8 mouse cellular contexts compared by ENCODE assay signal in genomic region chr11:106999151-106999948, GRCm38 (mm10). TPM values are rescaled to one million over a fixed set of nuclear protein-coding genes. Genes with fewer than 3 reads are reported as not detected.
DNase-seq lines count a peak whose midpoint lies in the region; ATAC-seq lines count a peak whose summit lies in the region.

Gene Kpna2 (minus strand): TSS chr11:106999541.

- DNase-seq in ZHBTc4 (ENCODE audit: low read depth, low spot score) = peak; percentile 98
- peak; percentile 74 to 82 for DNase-seq in gastrocnemius, adult 8-10 months (ENCODE audit: low spot score in 2 of 2)
- DNase-seq in hindlimb bud, embryonic 11.5 days (ENCODE audit: extremely low spot score, low read depth, low spot score) = peak; percentile 91
- peak; percentile 83 to 84 for DNase-seq in left cerebral cortex, adult 8-10 months (ENCODE audit: low spot score in 2 of 2)
- DNase-seq in right cerebral cortex, postnatal 10 days (ENCODE audit: low spot score in 2 of 2) = peak; percentile 95 to 96
- peak; percentile 82 for DNase-seq in urinary bladder, postnatal 25 days (ENCODE audit: low spot score)

- H3K9me3 ChIP-seq in megakaryocyte, embryonic 14.5 days = no peaks in the 10 kb centered on the region

- peak within 1 kb of the TSS; percentile 92 for H3K4me3 ChIP-seq in megakaryocyte, embryonic 14.5 days (replicated peaks)

- peaks cover 24% of the 10 kb centered on the region for H3K36me3 ChIP-seq in megakaryocyte, embryonic 14.5 days (replicated peaks; ENCODE audit: low read length)

- peaks cover 41% of the 10 kb centered on the region for H3K4me1 ChIP-seq in megakaryocyte, embryonic 14.5 days

- H3K27me3 ChIP-seq in megakaryocyte, embryonic 14.5 days (replicated peaks) = peaks cover under 1% of the 10 kb centered on the region

- ATAC-seq in common myeloid progenitor, adult 5-6 weeks (replicated peaks; ENCODE audit: low read depth, poor library complexity, severe bottlenecking) = peak; percentile 92

RNA-seq across cellular contexts. Expression of gene Kpna2, which starts in this region (rescaled TPM):
- 199 and 201 TPM in 2 replicates for total RNA-seq in common myeloid progenitor, adult 5-6 weeks (2017)
- total RNA-seq in gastrocnemius, adult 8-10 months (2022) = 10 to 100 TPM in 3 of 4 experiments, 1 to 10 TPM in 1; 8.2 to 15.4 (median 13.4) TPM
- total RNA-seq in left cerebral cortex, adult 8-10 months (2022) = 10 to 100 TPM; 21.1 to 29.7 (median 25.1) TPM
- polyA plus RNA-seq in megakaryocyte, embryonic 14.5 days (2012; ENCODE audit: insufficient read depth, low replicate concordance) = 20.9 TPM in 1 of 2 replicates, not detected in the other

Comparison
In these comparisons a context has a peak if more than half of its experiments do, and no peak if none do; other contexts are left out.
1. Peak in every context shown above with its lines: DNase-seq, ATAC-seq and H3K4me3 ChIP-seq.